Mouse (Mus musculus) testis, adult 2 months (tissue): Measurements from ENCODE around the gene Slc39a11. TPM values are rescaled to one million over a fixed set of nuclear protein-coding genes. Genes with fewer than 3 reads are reported as not detected.

Source experiments
- H3K27ac ChIP-seq: fragments of 200-500 bp; 2 replicates; pipeline ENCODE4 v1.5.1; 2012; ENCODE audit warnings: low read depth, low read length; ENCODE audit not compliant: control insufficient read depth, insufficient read depth
- H3K27me3 ChIP-seq: fragments of 200-500 bp; 2 replicates; pipeline ENCODE4 v1.6.1; 2012; ENCODE audit warnings: mild to moderate bottlenecking, low read length, moderate library complexity; ENCODE audit not compliant: control insufficient read depth, insufficient read depth
- H3K36me3 ChIP-seq: fragments of 200-500 bp; 2 replicates; pipeline ENCODE4 v1.6.1; 2012; ENCODE audit warnings: mild to moderate bottlenecking, low read length; ENCODE audit not compliant: control insufficient read depth, insufficient read depth
- H3K4me1 ChIP-seq: fragments of 200-500 bp; 2 replicates; pipeline ENCODE4 v1.6.1; 2012; ENCODE audit warnings: low read length; ENCODE audit not compliant: control insufficient read depth, insufficient read depth
- H3K4me3 ChIP-seq: fragments of 200-500 bp; 2 replicates; pipeline ENCODE4 v1.5.1; 2012; ENCODE audit warnings: low read depth, mild to moderate bottlenecking, low read length, moderate library complexity, mixed read lengths; ENCODE audit not compliant: control insufficient read depth
- CTCF ChIP-seq: fragments of 200-500 bp; IDR thresholded peaks from 2 replicates; pipeline ENCODE4 v1.5.1; 2012; ENCODE audit warnings: low read depth, mild to moderate bottlenecking, inconsistent platforms, low read length, moderate library complexity; ENCODE audit not compliant: control insufficient read depth, insufficient read depth, insufficient replicate concordance
- POLR2A ChIP-seq: fragments of 200-500 bp; IDR thresholded peaks from 2 replicates; pipeline ENCODE4 v1.6.1; 2012; ENCODE audit warnings: low read depth, mild to moderate bottlenecking, inconsistent platforms, low read length, moderate library complexity; ENCODE audit not compliant: control insufficient read depth
- polyA plus RNA-seq: library from polyadenylated mRNA; depleted of rRNA; stranded (reverse); fragments of >200 nt; gene quantifications from 2 replicates; pipeline ENCODE4 v1.2.3, GENCODE M21; 2012

Gene Slc39a11
- polyA plus RNA-seq, 1 experiment, result 8.9 TPM

DNA sequence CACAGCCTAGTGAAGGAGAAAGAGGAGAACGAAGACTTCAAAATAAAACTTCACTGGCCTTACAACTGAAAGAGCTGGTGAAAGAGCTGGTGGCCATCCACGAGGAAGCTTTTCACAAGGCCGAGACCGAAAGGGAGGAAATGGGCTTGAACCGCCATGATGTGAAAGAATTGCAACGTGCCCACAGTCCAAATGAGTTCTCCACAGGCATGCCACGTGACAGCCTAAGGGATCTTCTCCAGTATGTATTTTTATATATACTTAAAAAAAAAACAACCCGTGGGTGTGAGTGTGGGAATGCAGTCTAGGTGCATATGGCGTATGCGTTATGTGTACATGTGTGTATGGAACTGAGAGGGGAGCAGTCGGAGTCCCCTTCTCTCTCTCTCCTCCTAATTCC, 207.8 kb downstream of the Slc39a11 start:
- no peaks in the 10 kb centered on the region for H3K36me3 ChIP-seq
- H3K4me1 ChIP-seq, result no peaks in the 10 kb centered on the region
- no peak overlapping the region for H3K27ac ChIP-seq
- TF ChIP-seq CTCF (no peak), POLR2A (no peak)
- H3K27me3 ChIP-seq, result no peaks in the 10 kb centered on the region
- H3K4me3 ChIP-seq, result no peak overlapping the region

DNA sequence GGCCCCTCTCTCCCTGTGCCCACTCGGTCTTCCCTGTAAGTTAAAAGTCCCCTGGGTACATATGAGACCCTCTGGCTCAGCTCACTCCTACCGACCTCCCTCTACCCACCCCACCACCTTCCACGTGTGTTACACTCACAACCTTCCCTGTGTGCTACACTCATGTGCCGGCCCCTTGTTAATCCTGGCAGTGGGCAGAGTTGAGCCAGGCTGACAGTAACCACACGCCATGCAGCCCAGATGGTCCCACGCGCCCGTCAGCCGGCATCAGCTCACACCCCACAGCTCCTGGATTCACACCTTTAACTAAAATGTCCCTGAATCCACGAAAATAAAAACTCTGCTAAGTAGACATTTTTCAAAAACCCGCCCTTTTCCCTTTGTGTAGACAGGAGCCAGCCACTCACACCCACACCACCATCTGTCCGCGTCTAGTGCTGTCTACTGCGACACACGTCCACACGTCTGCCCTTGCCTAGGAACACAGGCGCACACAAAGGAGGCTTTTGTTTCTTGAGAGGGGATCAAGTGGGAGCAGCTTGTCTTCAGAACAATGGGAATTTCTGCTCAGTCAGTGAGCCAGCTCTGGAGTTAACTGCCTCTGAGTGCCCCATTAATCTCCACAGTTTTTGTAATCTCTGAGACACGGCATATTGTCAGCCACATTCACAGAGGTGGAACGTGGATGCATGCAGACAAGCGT, 210.4 kb downstream of the Slc39a11 start:
- Histone ChIP-seq H3K4me1 (no peaks in the 10 kb centered on the region), H3K27ac (no peak overlapping the region), H3K27me3 (no peaks in the 10 kb centered on the region), H3K36me3 (no peaks in the 10 kb centered on the region), H3K4me3 (no peak overlapping the region)
- TF ChIP-seq CTCF (no peak), POLR2A (no peak)

DNA sequence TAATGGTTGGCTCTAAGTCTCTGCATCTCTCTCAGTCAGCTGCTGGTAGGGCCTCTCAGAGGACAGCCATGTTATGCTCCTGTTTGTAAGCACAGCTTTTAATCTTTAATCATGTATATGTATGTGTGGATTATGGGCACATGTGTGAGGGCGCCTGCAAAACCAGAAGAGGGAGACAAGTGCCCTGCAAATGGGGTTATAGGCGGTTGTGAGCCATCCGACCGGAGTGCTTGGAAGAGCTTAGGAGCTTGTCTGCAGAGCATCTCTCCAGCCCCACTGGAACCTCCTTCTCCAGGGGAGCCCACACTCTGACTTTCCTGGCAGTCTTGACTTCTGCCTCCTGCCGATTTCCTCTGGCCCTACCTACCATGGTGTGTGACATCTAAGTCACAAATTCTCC, 211.0 kb downstream of the Slc39a11 start:
- no peaks in the 10 kb centered on the region for H3K36me3 ChIP-seq
- TF ChIP-seq POLR2A (no peak), CTCF (no peak)
- H3K27me3 ChIP-seq, result no peaks in the 10 kb centered on the region
- no peak overlapping the region for H3K27ac ChIP-seq
- H3K4me1 ChIP-seq, result no peaks in the 10 kb centered on the region
- H3K4me3 ChIP-seq, result no peak overlapping the region

DNA sequence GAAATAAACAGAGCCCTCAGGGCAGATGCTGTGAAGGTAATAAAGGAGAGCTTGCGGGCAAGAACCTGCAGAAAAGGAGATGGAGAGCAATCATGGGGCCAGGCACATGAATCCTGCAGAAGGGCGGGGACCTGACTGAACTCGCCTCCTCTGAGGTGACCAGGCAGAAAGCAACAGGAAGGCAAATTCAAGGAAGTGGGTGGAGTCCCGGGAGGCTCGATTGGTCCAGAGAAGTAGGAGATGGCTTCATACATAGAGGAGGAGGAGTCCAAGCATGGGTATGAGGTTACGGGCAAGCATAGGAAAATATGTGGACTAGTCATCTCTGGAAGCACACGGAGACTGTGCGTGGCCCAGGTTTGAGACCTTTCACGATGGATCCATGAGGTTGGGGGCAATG, 212.5 kb downstream of the Slc39a11 start:
- Histone ChIP-seq H3K36me3 (no peaks in the 10 kb centered on the region), H3K27me3 (no peaks in the 10 kb centered on the region), H3K27ac (no peak overlapping the region), H3K4me3 (no peak overlapping the region), H3K4me1 (no peaks in the 10 kb centered on the region)
- TF ChIP-seq POLR2A (no peak), CTCF (no peak)

DNA sequence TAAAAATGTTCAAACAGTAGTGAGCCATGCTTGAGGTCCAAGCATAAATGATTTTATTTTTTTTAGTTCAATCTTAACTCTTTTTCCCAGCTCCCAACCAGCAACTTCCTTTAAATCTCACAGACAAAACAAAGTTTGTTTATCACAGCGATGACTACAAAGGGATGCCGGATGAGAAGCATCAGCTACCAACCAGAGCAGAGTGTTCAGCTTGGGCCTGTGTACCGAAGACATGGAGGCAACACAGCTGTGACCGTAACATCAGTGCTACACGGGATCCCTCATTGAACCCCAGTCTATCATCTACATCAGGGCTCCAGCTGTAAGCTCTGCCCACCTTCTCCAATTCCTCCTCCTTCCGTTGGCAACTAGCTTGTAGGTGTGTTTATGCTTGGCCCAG, 213.6 kb downstream of the Slc39a11 start:
- H3K27ac ChIP-seq, result no peak overlapping the region

DNA sequence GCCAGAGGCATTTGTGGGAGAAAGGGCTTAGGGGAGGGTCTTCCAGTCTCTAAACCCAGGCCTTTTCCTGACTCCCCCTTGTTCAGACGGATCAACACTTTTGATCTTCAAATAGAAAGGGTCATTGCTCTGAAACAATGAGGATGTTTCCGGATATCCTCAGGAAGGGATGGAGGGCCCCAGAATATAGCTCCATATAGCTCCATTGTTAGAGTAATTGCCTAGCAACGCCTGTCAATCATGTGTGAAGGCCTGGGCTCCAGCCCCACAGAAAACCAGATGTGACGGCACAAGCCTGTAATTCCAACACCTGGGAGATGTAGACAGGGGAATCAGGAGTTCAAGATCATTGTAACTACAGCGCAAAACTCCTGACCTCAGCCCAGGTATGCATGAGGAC, 214.2 kb downstream of the Slc39a11 start:
- TF ChIP-seq POLR2A (no peak), CTCF (no peak)
- Histone ChIP-seq H3K4me1 (no peaks in the 10 kb centered on the region), H3K36me3 (no peaks in the 10 kb centered on the region), H3K27ac (no peak overlapping the region), H3K27me3 (no peaks in the 10 kb centered on the region), H3K4me3 (no peak overlapping the region)

More for the DNA sequence above, 213.6 kb downstream of the Slc39a11 start:
- H3K4me3 ChIP-seq, result no peak overlapping the region
- H3K36me3 ChIP-seq, result no peaks in the 10 kb centered on the region
- no peak for TF ChIP-seq CTCF
- no peak for TF ChIP-seq POLR2A
- H3K4me1 ChIP-seq, result no peaks in the 10 kb centered on the region
- H3K27me3 ChIP-seq, result no peaks in the 10 kb centered on the region

DNA sequence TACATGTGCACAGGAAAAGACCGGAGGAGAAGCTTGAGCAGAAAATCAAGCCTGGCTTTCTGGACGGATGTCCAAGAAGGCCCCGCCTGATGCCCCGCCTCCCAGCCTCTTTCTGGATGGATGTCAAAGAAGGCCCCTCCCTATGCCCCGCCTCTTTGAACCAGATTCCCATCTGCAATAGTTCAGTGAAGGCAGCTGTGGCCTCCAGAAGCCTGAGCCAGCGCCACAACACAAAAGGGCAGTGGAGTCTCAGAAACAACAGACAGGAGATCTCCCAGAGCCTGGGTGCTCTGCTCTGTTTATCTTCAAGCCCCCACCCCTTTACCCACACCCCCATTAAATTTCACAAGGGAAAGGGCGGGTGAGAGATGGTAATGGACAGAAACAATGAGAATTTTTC, 218.7 kb downstream of the Slc39a11 start:
- TF ChIP-seq POLR2A, result no peak
- TF ChIP-seq CTCF, result no peak
- Histone ChIP-seq H3K27me3 (no peaks in the 10 kb centered on the region), H3K4me3 (no peak overlapping the region), H3K4me1 (no peaks in the 10 kb centered on the region), H3K27ac (no peak overlapping the region), H3K36me3 (no peaks in the 10 kb centered on the region)

DNA sequence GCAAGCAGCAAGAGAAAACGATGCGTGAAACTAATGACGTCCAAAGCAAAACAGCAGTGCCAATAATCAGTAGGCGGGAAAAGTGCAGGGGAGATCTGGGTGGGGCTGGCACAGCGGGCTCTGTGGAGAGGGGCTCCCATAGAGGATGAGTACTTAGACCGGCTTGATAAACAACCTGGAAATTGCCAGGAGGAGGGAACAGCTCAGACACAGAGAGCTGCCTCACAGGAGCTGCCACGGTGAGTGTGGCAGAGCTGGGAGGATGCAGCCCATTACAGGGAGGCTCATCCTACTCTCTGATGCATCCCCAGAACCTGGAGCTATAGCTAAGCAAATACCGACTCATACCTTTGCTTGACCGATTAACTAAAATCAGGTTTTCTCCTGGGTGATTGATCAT, 224.0 kb downstream of the Slc39a11 start:
- Histone ChIP-seq H3K4me1 (peaks cover 5% of the 10 kb centered on the region), H3K27me3 (no peaks in the 10 kb centered on the region), H3K4me3 (no peak overlapping the region), H3K36me3 (no peaks in the 10 kb centered on the region), H3K27ac (no peak overlapping the region)
- TF ChIP-seq POLR2A, result no peak
- no peak for TF ChIP-seq CTCF

DNA sequence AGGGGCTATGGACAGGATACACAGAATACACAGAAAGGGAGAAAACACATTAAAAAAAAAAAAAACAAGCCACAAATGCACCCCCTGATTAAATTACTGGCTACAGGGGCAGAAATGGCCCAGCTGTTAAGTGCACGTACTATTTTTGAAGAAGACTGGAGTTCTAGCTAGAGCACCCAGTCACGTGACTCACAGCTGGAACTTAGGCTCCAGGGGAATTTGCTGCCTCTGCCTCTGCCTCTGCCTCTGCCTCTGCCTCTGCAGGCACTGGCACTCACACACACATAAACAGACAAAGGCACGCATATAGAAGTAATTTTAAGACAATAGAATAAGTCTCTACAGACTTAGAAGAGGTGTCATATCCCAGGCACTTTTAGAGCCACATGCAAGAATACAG, 224.4 kb downstream of the Slc39a11 start:
- TF ChIP-seq CTCF (no peak), POLR2A (no peak)

More for the DNA sequence above, 224.4 kb downstream of the Slc39a11 start:
- Histone ChIP-seq H3K27ac (no peak overlapping the region), H3K4me1 (peaks cover 5% of the 10 kb centered on the region), H3K36me3 (no peaks in the 10 kb centered on the region), H3K27me3 (no peaks in the 10 kb centered on the region), H3K4me3 (no peak overlapping the region)
